Comparison of ENCODE assay signal across 10 mouse cellular contexts in genomic region chrX:102493992-102494730, GRCm38 (mm10). TPM values are rescaled to one million over a fixed set of nuclear protein-coding genes. Genes with fewer than 3 reads are reported as not detected.
DNase-seq lines count a peak whose midpoint lies in the region; ATAC-seq and TF ChIP-seq lines count a peak whose summit lies in the region.
"Had no signal": no experiment of that assay in that cellular context is flagged by ENCODE, and none has a peak within 500 bp of the region (broad histone marks: within the 10 kb centered on the region; RNA-seq: fewer than 3 reads in every experiment).

No protein-coding gene starts in this region.

- TF ChIP-seq EP300 in heart, adult 2 months (IDR thresholded peaks at IDR 0.05; ENCODE audit: insufficient read depth, low read depth, low read length) = no peak

- no peaks in the 10 kb centered on the region for H3K9me3 ChIP-seq in midbrain, embryonic 15.5 days
- H3K9me3 ChIP-seq in midbrain, embryonic 13.5 days = no peaks in the 10 kb centered on the region
- H3K9me3 ChIP-seq in neural tube, embryonic 15.5 days (replicated peaks) = no peaks in the 10 kb centered on the region
- H3K9me3 ChIP-seq: kidney, embryonic 15.5 days; lung, embryonic 15.5 days had no signal

- no peak overlapping the region for H3K9ac ChIP-seq in heart, adult 2 months (ENCODE audit: low read depth, low read length)
- H3K9ac ChIP-seq in midbrain, embryonic 15.5 days = no peak overlapping the region
- H3K9ac ChIP-seq in midbrain, embryonic 13.5 days (replicated peaks) = no peak overlapping the region
- no peak overlapping the region for H3K9ac ChIP-seq in neural tube, embryonic 15.5 days (replicated peaks)
- H3K9ac ChIP-seq: kidney, embryonic 15.5 days; lung, embryonic 15.5 days had no signal

- no peaks in the 10 kb centered on the region for H3K27me3 ChIP-seq in heart, adult 2 months (ENCODE audit: control insufficient read depth, insufficient read depth, low read length)
- H3K27me3 ChIP-seq in midbrain, embryonic 15.5 days (replicated peaks) = 0 out of 2 replicates have a peak, but pooled peaks cover 2% of the 10 kb centered on the region
- H3K27me3 ChIP-seq in midbrain, embryonic 13.5 days = 0 out of 2 replicates have a peak, but pooled peaks cover 2% of the 10 kb centered on the region
- no peaks in the 10 kb centered on the region for H3K27me3 ChIP-seq in neural tube, embryonic 15.5 days (replicated peaks)
- H3K27me3 ChIP-seq: lung, embryonic 15.5 days had no signal

- H3K4me2 ChIP-seq in midbrain, embryonic 15.5 days = no peak overlapping the region
- H3K4me2 ChIP-seq in midbrain, embryonic 13.5 days (replicated peaks) = no peak overlapping the region
- H3K4me2 ChIP-seq in neural tube, embryonic 15.5 days = no peak overlapping the region
- H3K4me2 ChIP-seq: kidney, embryonic 15.5 days; lung, embryonic 15.5 days had no signal

- peak; percentile 59 for TF ChIP-seq CTCF in heart, adult 2 months (IDR thresholded peaks at IDR 0.05)

- DNase-seq in heart, adult 2 months = no peak
- no peak for DNase-seq in heart, postnatal 25 days (ENCODE audit: low spot score)
- no peak for DNase-seq in right cerebral cortex, postnatal 14 days
- no peak for DNase-seq in urinary bladder, adult 2 months (ENCODE audit: low spot score)

- no peak for TF ChIP-seq POLR2A in heart, adult 2 months (IDR thresholded peaks at IDR 0.05; ENCODE audit: insufficient read depth, low read depth, low read length)

- no peaks in the 10 kb centered on the region for H3K4me1 ChIP-seq in heart, adult 2 months (ENCODE audit: control insufficient read depth, insufficient read depth, low read length)
- H3K4me1 ChIP-seq in midbrain, embryonic 15.5 days = no peaks in the 10 kb centered on the region
- H3K4me1 ChIP-seq in midbrain, embryonic 13.5 days (replicated peaks) = no peaks in the 10 kb centered on the region
- no peaks in the 10 kb centered on the region for H3K4me1 ChIP-seq in neural tube, embryonic 15.5 days
- H3K4me1 ChIP-seq: kidney, embryonic 15.5 days; lung, embryonic 15.5 days had no signal

- H3K36me3 ChIP-seq in heart, adult 2 months (ENCODE audit: control insufficient read depth, insufficient read depth, low read length) = no peaks in the 10 kb centered on the region
- H3K36me3 ChIP-seq in midbrain, embryonic 15.5 days (replicated peaks) = no peaks in the 10 kb centered on the region
- no peaks in the 10 kb centered on the region; the same call in 1 of the 2 replicates for H3K36me3 ChIP-seq in midbrain, embryonic 13.5 days
- no peaks in the 10 kb centered on the region for H3K36me3 ChIP-seq in neural tube, embryonic 15.5 days
- H3K36me3 ChIP-seq: lung, embryonic 15.5 days had no signal

- ATAC-seq in midbrain, embryonic 15.5 days (replicated peaks) = peak; percentile 52; the same call in 1 of the 2 replicates
- no peak for ATAC-seq in midbrain, embryonic 13.5 days
- peak; percentile 43 for ATAC-seq in activated CD4-positive, CD25-positive, alpha-beta regulatory T cell, adult 4 months
- ATAC-seq in neural tube, embryonic 15.5 days (ENCODE audit: low FRiP score) = peak; percentile 79; the same call in 1 of the 2 replicates

- intact Hi-C loops in heart, adult 2 months (cut with DNase I) = no loop called here
- intact Hi-C loops in heart, postnatal 25 days (cut with DNase I) = loop anchor here (10.0 kb wide), 1 partner anchor 951 kb away; no protein-coding TSS in a partner anchor

- 64% methylated on average over 6 of the region's 6 CpGs for WGBS in heart, adult 2 months
- 64% methylated on average over 6 of the region's 6 CpGs for WGBS in midbrain, embryonic 15.5 days
- WGBS in midbrain, embryonic 13.5 days = 66% methylated on average over 6 of the region's 6 CpGs
- 58% methylated on average over 6 of the region's 6 CpGs for WGBS in neural tube, embryonic 15.5 days

- no peaks in the 10 kb centered on the region for H3K79me2 ChIP-seq in heart, adult 2 months (replicated peaks; ENCODE audit: control insufficient read depth, insufficient read depth, low read length)

- no peak overlapping the region for H3K4me3 ChIP-seq in heart, adult 2 months
- no peak overlapping the region for H3K4me3 ChIP-seq in midbrain, embryonic 15.5 days
- H3K4me3 ChIP-seq in midbrain, embryonic 13.5 days (replicated peaks) = no peak overlapping the region
- no peak overlapping the region for H3K4me3 ChIP-seq in neural tube, embryonic 15.5 days (replicated peaks)
- H3K4me3 ChIP-seq: kidney, embryonic 15.5 days; lung, embryonic 15.5 days had no signal

- H3K27ac ChIP-seq in heart, adult 2 months = no peak overlapping the region
- H3K27ac ChIP-seq in midbrain, embryonic 15.5 days = no peak overlapping the region
- no peak overlapping the region for H3K27ac ChIP-seq in midbrain, embryonic 13.5 days
- H3K27ac ChIP-seq in neural tube, embryonic 15.5 days (replicated peaks) = no peak overlapping the region
- H3K27ac ChIP-seq: kidney, embryonic 15.5 days; lung, embryonic 15.5 days had no signal

RNA-seq across cellular contexts. Expression of gene Hdac8, which starts 11.0 kb away (rescaled TPM):
- 1 to 10 TPM; 4.3 to 4.5 TPM for total RNA-seq in heart, adult 2 months (2021)
- 1.9 and 3.5 TPM in 2 replicates for polyA plus RNA-seq in heart, adult 2 months (2012; rRNA removed)
- total RNA-seq in heart, postnatal 25 days (2021) = 1 to 10 TPM; 3.2 to 3.9 TPM
- 7.8 and 9.3 TPM in 2 replicates for polyA plus RNA-seq in midbrain, embryonic 15.5 days (2015; fragmentation: Nextera tagmentation; extraction: Ambion mirVana)
- polyA plus RNA-seq in midbrain, embryonic 13.5 days (2015; fragmentation: Nextera tagmentation; extraction: Ambion mirVana) = 9.4 and 10.6 TPM in 2 replicates
- polyA plus RNA-seq in activated CD4-positive, CD25-positive, alpha-beta regulatory T cell, adult 4 months (2017; shearing (Covaris generic)) = 10 to 100 TPM in 1 of 2 experiments, 1 to 10 TPM in 1; 9.7 to 10.0 TPM
- 8.7 and 9.7 TPM in 2 replicates for polyA plus RNA-seq in neural tube, embryonic 15.5 days (2015; fragmentation: Nextera tagmentation; extraction: Ambion mirVana)
- 14.0 and 15.6 TPM in 2 replicates for polyA plus RNA-seq in urinary bladder, adult 2 months (2012; rRNA removed)
